In the genomic region with DNA sequence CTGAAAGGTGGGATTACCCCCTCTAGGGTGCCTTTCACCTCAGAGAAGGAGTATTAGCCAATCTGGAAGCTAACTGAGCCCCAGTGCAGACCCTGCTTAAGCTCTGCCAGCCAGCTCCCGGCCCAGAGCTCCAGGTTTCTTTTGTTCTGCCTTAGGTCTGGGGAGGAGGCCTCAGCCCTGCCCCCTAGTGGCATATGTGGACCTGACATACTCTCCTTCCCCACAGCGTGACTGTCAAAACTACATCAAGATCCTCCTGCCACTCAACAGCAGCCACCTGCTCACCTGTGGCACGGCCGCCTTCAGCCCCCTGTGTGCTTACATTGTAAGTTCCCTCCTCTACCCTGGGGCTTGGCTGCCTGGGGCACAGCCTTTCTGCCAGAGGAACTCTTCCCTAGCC, we compare ENCODE assay signal across 9 mouse cellular contexts. TPM values are rescaled to one million over a fixed set of nuclear protein-coding genes. Genes with fewer than 3 reads are reported as not detected.
DNase-seq lines count a peak whose midpoint lies in the region; ATAC-seq lines count a peak whose summit lies in the region.
"Had no signal": no experiment of that assay in that cellular context is flagged by ENCODE, and none has a peak within 500 bp of the region (broad histone marks: within the 10 kb centered on the region; RNA-seq: fewer than 3 reads in every experiment).

No protein-coding gene starts in this region.

- 21% methylated on average over 4 of the region's 4 CpGs for WGBS in hindbrain, embryonic 16.5 days

- H3K27me3 ChIP-seq in hindbrain, embryonic 16.5 days (replicated peaks; ENCODE audit: control insufficient read depth, insufficient read depth, low read length): no peaks in the 10 kb centered on the region
- H3K27me3 ChIP-seq: Patski had no signal

- intact Hi-C loops in left cerebral cortex, postnatal 14 days (cut with DNase I): loop anchor here (2.0 kb wide), 1 partner anchor 75 kb away; no protein-coding TSS in a partner anchor

- H3K27ac ChIP-seq in hindbrain, embryonic 16.5 days (ENCODE audit: low read depth, low read length): peak overlapping the region; percentile 58; the same call in 1 of the 2 replicates

- no peaks in the 10 kb centered on the region for H3K9me3 ChIP-seq in hindbrain, embryonic 16.5 days (ENCODE audit: control insufficient read depth, low read length)

- peak overlapping the region; percentile 55 for H3K9ac ChIP-seq in hindbrain, embryonic 16.5 days (ENCODE audit: low read depth, low read length)

- peaks cover 24% of the 10 kb centered on the region for H3K36me3 ChIP-seq in hindbrain, embryonic 16.5 days (ENCODE audit: control insufficient read depth, insufficient read depth, low read length)

- H3K4me1 ChIP-seq in hindbrain, embryonic 16.5 days (ENCODE audit: control insufficient read depth, insufficient read depth, low read depth, low read length): peaks cover 8% of the 10 kb centered on the region

- H3K4me3 ChIP-seq in hindbrain, embryonic 16.5 days (ENCODE audit: low read length): no peak overlapping the region

- H3K4me2 ChIP-seq in hindbrain, embryonic 16.5 days (ENCODE audit: low read length): no peak overlapping the region

- peak; percentile 49 for DNase-seq in left cerebral cortex, adult 11 months (ENCODE audit: low spot score)
- no peak for DNase-seq in left cerebral cortex, adult 8-10 months (ENCODE audit: low spot score in 2 of 2)
- peak; percentile 59 to 69 for DNase-seq in gastrocnemius, adult 8-10 months (ENCODE audit: low spot score in 2 of 2)
- peak; percentile 73 to 80 for DNase-seq in left cerebral cortex, postnatal 14 days (ENCODE audit: low spot score in 2 of 2)
- DNase-seq in right cerebral cortex, postnatal 36 days (ENCODE audit: low spot score in 2 of 2): peak; percentile 52 to 57

- ATAC-seq in common myeloid progenitor, adult 5-6 weeks (replicated peaks; ENCODE audit: low read depth, poor library complexity, severe bottlenecking): peak; percentile 91
- ATAC-seq in hindbrain, embryonic 16.5 days: peak; percentile 82
- ATAC-seq in megakaryocyte-erythroid progenitor cell, adult 5-6 weeks (replicated peaks; ENCODE audit: low FRiP score, low TSS enrichment, poor library complexity, severe bottlenecking): peak; percentile 86
- ATAC-seq: Patski had no signal

RNA-seq across cellular contexts. Expression of gene Cib1, which starts 17.2 kb away (rescaled TPM):
- 10 to 100 TPM; 19.7 to 26.3 (median 25.2) TPM for total RNA-seq in left cerebral cortex, adult 8-10 months (2022)
- total RNA-seq in common myeloid progenitor, adult 5-6 weeks (2017): 35.9 and 42.2 TPM in 2 replicates
- 1 to 10 TPM; 4.8 to 6.2 (median 5.8) TPM for total RNA-seq in gastrocnemius, adult 8-10 months (2022)
- polyA plus RNA-seq in hindbrain, embryonic 16.5 days (2015; fragmentation: Nextera tagmentation; extraction: Ambion mirVana): 42.4 and 42.6 TPM in 2 replicates
- 10 to 100 TPM; 18.7 to 22.0 TPM for total RNA-seq in left cerebral cortex, postnatal 14 days (2021)
- 65.7 and 67.1 TPM in 2 replicates for total RNA-seq in megakaryocyte-erythroid progenitor cell, adult 5-6 weeks (2014; fragmentation: Nextera tagmentation)
- total RNA-seq in megakaryocyte-erythroid progenitor cell, adult 5-6 weeks (2017): 28.8 and 42.4 TPM in 2 replicates

RNA-seq across cellular contexts. Expression of gene Gdpgp1, which starts 17.3 kb away (rescaled TPM):
- 1 to 10 TPM; 5.9 to 6.8 (median 6.6) TPM for total RNA-seq in left cerebral cortex, adult 8-10 months (2022)
- total RNA-seq in common myeloid progenitor, adult 5-6 weeks (2017): 0.97 and 2.2 TPM in 2 replicates
- total RNA-seq in gastrocnemius, adult 8-10 months (2022): 1 to 10 TPM in 1 of 4 experiments, under 1 TPM in 3; 0.56 to 1.3 (median 0.83) TPM
- 4.5 and 4.9 TPM in 2 replicates for polyA plus RNA-seq in hindbrain, embryonic 16.5 days (2015; fragmentation: Nextera tagmentation; extraction: Ambion mirVana)
- total RNA-seq in left cerebral cortex, postnatal 14 days (2021): 1 to 10 TPM; 6.6 to 6.7 TPM
- 8.2 and 9.7 TPM in 2 replicates for total RNA-seq in megakaryocyte-erythroid progenitor cell, adult 5-6 weeks (2014; fragmentation: Nextera tagmentation)
- 2.7 and 4.7 TPM in 2 replicates for total RNA-seq in megakaryocyte-erythroid progenitor cell, adult 5-6 weeks (2017)

RNA-seq across cellular contexts. Expression of gene Sema4b, which starts 28.8 kb away (rescaled TPM):
- 10 to 100 TPM; 18.6 to 22.7 (median 20.6) TPM for total RNA-seq in left cerebral cortex, adult 8-10 months (2022)
- 4.8 and 6.3 TPM in 2 replicates for total RNA-seq in common myeloid progenitor, adult 5-6 weeks (2017)
- total RNA-seq in gastrocnemius, adult 8-10 months (2022): 1 to 10 TPM in 3 of 4 experiments, under 1 TPM in 1; 0.92 to 2.1 (median 1.5) TPM
- 21.1 and 24.3 TPM in 2 replicates for polyA plus RNA-seq in hindbrain, embryonic 16.5 days (2015; fragmentation: Nextera tagmentation; extraction: Ambion mirVana)
- total RNA-seq in left cerebral cortex, postnatal 14 days (2021): 10 to 100 TPM; 20.0 to 20.7 TPM
- total RNA-seq in megakaryocyte-erythroid progenitor cell, adult 5-6 weeks (2014; fragmentation: Nextera tagmentation): 8.3 and 13.4 TPM in 2 replicates
- 3.2 and 3.4 TPM in 2 replicates for total RNA-seq in megakaryocyte-erythroid progenitor cell, adult 5-6 weeks (2017)

RNA-seq across cellular contexts. Expression of gene Ttll13, which starts 30.8 kb away (rescaled TPM):
- total RNA-seq in left cerebral cortex, adult 8-10 months (2022): 1 to 10 TPM; 1.5 to 2.7 (median 2.1) TPM
- 0.29 TPM in 1 of 2 replicates, not detected in the other for total RNA-seq in common myeloid progenitor, adult 5-6 weeks (2017)
- under 1 TPM in 2 of 4 experiments, not detected in 2; 0.20 to 0.48 TPM for total RNA-seq in gastrocnemius, adult 8-10 months (2022)
- polyA plus RNA-seq in hindbrain, embryonic 16.5 days (2015; fragmentation: Nextera tagmentation; extraction: Ambion mirVana): 3.3 TPM in 2 replicates
- 1 to 10 TPM in 1 of 2 experiments, under 1 TPM in 1; 0.95 to 1.2 TPM for total RNA-seq in left cerebral cortex, postnatal 14 days (2021)
- not detected in 2 replicates for total RNA-seq in megakaryocyte-erythroid progenitor cell, adult 5-6 weeks (2014; fragmentation: Nextera tagmentation)
- 0.11 and 1.9 TPM in 2 replicates for total RNA-seq in megakaryocyte-erythroid progenitor cell, adult 5-6 weeks (2017)

RNA-seq across cellular contexts. Expression of gene Ngrn, which starts 45.6 kb away (rescaled TPM):
- 10 to 100 TPM; 40.5 to 43.0 (median 41.7) TPM for total RNA-seq in left cerebral cortex, adult 8-10 months (2022)
- total RNA-seq in common myeloid progenitor, adult 5-6 weeks (2017): 23.2 and 31.0 TPM in 2 replicates
- total RNA-seq in gastrocnemius, adult 8-10 months (2022): 10 to 100 TPM; 22.8 to 25.3 (median 24.9) TPM
- polyA plus RNA-seq in hindbrain, embryonic 16.5 days (2015; fragmentation: Nextera tagmentation; extraction: Ambion mirVana): 71.6 and 75.9 TPM in 2 replicates
- total RNA-seq in left cerebral cortex, postnatal 14 days (2021): 10 to 100 TPM; 39.9 to 42.4 TPM
- total RNA-seq in megakaryocyte-erythroid progenitor cell, adult 5-6 weeks (2014; fragmentation: Nextera tagmentation): 24.4 and 37.7 TPM in 2 replicates
- 18.8 and 25.7 TPM in 2 replicates for total RNA-seq in megakaryocyte-erythroid progenitor cell, adult 5-6 weeks (2017)

Comparison
In these comparisons a context has a peak if more than half of its experiments do, and no peak if none do; other contexts are left out.
1. DNase-seq: peak in left cerebral cortex, adult 11 months (single experiment), gastrocnemius, adult 8-10 months (2 of 2), left cerebral cortex, postnatal 14 days (2 of 2) and right cerebral cortex, postnatal 36 days (2 of 2); none in left cerebral cortex, adult 8-10 months (0 of 2).
2. Peak in every context shown above with its lines, with median percentiles within 50 percentile points of each other: ATAC-seq.